Mouse (Mus musculus): ENCODE measurements around the gene Lyrm9.

Lyrm9 gene

GRCm38 (mm10) chr11:78815986-78816792, 10.2 kb upstream of the Lyrm9 start:
- DNase-seq (ENCODE audit: low spot score): no peak

- no peak for DNase-seq (ENCODE audit: low spot score)
These were observed 8.9 kb upstream of the Lyrm9 start for GRCm38 (mm10) chr11:78817311-78818022.

- DNase-seq (ENCODE audit: low spot score): no peak
These were observed 5.9 kb upstream of the Lyrm9 start for GRCm38 (mm10) chr11:78820337-78821000.

DNA sequence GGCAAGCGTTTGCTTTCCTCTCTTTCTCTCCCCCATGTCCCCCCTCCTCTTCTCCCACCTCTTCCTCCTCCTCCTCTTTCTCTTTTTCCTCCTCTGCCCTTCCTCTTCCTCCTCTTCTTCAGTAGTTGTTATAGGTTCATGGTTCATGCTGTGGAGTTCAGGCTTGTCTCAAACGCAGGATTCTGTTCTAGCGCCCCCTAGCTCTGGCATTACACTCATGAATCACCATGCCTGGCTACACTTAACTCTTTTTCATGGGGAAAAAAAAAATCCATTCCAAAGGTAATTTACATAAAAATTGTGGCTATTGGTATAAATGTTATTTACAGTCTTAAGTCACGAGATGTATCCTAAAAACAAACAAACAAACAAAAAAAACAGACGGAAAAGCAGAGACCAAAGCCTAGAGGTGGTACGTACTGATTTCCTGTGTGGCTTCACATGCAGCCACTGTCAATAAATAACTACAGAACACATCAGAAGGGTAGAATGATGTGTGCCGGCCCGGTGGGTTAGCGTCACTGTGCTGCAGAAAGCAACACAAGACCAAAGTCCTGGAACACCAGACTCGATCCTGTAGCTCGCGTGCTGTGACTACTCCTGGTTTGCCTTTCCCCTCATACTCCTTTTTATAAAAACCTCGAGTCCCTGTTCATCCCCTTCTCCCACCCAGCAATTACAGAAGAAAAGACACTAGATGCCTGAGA, 3.4 kb upstream of the Lyrm9 start:
- DNase-seq (ENCODE audit: low spot score): peak; percentile 50

- DNase-seq (ENCODE audit: low spot score): no peak
These were observed 1.2 kb downstream of the Lyrm9 start for GRCm38 (mm10) chr11:78827546-78827945.

DNA sequence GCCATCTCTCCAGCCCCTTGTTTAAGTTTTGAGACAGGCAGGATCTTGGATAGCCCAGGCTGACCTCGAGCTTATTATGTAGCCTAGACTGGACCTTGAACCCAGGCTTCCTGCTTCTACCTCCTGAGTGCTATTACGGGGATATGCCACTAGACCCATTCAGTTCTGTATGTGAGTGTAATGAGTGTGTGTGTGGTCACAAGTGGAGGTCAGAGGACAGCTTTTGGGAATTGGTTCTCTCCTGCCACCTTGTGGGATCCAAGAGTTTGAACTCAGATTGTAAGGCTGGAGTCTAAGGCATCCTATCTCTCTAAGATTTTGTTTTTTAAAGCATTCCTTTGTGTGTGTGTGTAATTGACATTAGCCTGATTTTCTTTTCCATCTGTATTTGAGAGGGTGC, 2.0 kb downstream of the Lyrm9 start:
- DNase-seq (ENCODE audit: low spot score): no peak

DNA sequence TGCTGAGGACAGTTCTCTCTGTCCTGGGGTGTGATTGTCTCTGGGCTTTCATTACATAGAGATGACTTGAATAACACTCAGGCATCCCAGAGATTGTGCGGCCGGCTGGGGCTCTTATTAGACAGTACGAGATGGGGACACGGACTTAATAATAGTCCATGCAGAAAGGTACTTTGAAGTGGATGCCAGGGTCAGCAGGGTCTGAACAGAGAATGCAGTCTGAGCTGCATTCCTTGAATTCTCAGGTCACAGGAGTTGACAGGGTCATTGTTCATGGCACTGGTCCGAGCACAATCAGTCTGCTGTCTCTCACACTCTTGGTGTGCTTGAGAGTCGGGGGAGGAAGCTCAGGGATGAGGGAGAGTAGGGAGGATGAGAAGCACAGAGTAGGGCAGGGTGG, 3.0 kb downstream of the Lyrm9 start:
- no peak for DNase-seq (ENCODE audit: low spot score)

- peak; percentile 44 for DNase-seq (ENCODE audit: low spot score)
These were observed 3.8 kb downstream of the Lyrm9 start for GRCm38 (mm10) chr11:78830180-78830579.

GRCm38 (mm10) chr11:78831716-78832115, 5.3 kb downstream of the Lyrm9 start:
- DNase-seq (ENCODE audit: low spot score): no peak

GRCm38 (mm10) chr11:78832117-78832726, 5.8 kb downstream of the Lyrm9 start:
- no peak for DNase-seq (ENCODE audit: low spot score)

DNA sequence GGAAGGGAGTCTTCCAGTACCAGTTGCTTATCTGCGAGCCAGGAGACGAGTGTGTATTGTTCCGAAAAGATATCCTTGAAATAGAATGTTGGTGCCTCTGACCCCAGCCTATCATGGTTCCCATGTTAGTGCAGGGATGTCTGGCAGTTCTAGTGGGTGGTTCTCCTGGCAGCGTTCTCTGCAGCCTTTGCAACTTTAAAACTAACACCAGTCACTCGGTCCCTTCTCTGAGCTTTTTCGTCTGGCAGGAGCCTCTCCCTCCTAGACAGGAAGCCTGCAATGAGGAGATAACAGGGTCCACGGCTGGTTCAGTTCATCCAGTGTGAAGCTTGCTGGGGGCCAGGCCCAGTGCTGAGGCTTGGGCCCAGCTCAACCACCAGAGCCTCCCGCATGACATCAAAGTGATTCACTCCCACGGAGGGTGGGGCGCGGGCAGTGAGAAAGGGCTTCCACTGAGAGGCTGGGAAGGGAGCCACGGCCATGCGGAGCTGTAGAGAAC, 6.5 kb downstream of the Lyrm9 start:
- no peak for DNase-seq (ENCODE audit: low spot score)

DNA sequence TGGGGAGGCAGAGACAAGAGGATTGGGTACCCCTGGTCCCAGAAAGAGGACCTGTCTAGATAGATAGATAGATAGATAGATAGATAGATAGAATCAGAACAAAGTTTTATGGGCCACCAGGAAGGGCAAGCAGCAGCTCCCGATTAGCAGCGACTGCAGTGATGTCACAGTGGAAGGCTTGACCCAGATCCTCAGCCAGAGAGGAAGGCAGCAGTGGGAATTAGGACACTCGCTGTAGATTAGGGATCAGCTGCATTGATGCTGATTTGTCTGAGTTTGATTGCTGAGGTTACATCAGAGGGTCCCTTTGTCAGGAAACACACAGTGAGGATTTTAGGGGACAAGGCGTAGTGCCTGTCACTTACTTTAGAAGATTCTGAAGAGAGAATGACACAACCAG, 10.1 kb downstream of the Lyrm9 start:
- DNase-seq (ENCODE audit: low spot score): no peak

- DNase-seq (ENCODE audit: low spot score): peak; percentile 68
These were observed 11.6 kb downstream of the Lyrm9 start for GRCm38 (mm10) chr11:78837989-78838388.

DNA sequence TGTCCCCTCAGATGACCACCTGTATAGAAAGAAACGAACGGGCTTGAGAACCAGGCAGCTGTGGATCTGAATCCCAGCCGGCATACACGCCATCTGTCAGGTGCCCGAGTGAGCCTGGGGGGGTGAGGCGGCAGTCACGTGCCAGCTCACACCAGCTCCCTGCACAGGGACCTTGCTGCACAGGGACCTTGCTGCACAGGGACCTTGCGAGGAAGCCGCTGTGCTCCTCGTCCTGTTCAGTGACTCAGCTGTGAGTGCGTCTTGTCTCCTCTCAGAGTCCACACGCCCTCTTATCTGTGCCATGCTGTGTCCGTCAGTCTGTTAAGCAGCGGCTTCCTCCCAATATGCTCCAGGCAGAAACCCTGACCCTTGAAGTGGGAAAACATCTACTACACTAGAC, 13.1 kb downstream of the Lyrm9 start:
- DNase-seq (ENCODE audit: low spot score): no peak

- no peak for DNase-seq (ENCODE audit: low spot score)
These were observed 13.8 kb downstream of the Lyrm9 start for GRCm38 (mm10) chr11:78840141-78840540.

DNA sequence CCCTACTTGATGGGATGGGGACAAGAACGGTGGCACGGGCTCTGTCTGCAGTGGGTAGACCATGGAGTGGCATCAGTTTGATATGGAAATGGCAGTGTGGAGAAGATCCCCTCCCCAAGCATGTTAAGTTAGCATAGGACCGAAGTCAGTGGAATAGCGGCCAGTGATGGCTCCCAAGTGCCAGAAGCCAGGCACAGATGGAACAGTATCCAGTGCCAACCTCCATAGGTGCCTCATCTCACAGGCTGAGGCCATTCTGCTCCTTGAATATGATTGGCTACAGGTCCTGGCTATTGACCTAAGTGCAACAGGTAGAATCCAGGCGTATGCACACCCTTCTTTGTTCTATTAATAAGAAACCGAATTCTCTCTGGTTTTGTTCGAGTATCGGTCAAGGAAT, 15.6 kb downstream of the Lyrm9 start:
- DNase-seq (ENCODE audit: low spot score): no peak

DNA sequence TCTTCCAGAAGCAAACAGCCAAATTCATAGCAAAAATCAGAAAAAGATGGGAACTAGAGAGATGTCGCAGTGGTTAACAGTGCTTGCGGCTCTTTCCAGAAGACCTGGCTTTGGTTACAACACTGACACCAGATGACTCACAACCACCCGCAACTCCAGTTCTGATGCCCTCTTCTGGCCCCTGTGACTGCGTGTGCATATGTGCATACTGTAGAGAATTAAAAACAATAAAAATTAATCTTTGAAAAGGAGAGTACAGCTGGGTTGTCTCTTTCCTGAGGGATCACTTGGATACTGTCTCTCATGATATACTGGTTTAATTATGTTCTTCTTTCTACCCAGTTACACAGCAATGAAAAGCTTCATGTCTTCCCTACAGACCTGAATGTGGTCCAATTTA, 20.2 kb downstream of the Lyrm9 start:
- no peak for DNase-seq (ENCODE audit: low spot score)

DNA sequence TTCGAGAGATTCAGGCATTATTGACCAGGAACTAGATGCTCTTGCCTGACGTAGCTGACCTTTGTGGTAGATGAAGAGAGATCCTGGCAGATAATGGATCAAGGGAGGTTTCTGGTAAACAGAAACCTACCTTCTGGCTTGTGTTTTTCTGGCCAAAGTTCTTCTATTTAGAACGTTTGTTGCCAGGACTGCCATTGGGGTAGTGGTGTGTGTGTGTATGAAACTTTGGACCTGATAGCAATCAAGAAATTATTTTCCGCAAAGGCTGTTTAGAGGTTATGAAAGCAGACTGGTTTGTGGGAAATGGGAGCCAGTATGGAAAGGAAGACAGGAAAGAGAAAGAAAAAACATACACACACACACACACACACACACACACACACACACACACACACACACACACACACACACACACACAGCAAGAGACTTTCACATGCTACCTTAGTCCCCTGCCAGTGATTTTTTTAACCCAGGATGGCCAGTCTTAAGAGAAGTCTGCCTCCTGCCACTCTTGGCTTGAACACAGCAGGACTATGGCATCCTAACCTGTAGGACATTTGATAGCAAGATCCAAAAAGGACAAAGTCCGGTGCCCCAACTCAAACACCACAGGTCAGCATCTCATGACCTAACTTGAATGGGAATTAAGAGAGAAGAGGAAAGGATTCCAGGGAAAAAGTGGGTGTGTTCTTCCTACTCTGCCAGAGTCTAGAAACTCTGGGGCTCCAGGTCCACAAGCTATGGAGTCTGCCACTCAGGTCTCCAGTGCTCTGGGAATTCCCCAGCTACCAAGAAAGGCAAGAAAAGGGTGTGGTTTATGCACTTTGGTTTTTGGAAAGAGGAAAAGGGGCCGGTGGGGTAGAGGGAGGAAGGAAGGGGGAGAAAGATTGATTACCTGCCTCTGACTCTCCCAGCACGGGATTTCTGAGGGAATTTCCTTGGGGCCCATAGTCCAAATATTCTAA, 21.8 kb downstream of the Lyrm9 start:
- DNase-seq (ENCODE audit: low spot score): no peak

DNA sequence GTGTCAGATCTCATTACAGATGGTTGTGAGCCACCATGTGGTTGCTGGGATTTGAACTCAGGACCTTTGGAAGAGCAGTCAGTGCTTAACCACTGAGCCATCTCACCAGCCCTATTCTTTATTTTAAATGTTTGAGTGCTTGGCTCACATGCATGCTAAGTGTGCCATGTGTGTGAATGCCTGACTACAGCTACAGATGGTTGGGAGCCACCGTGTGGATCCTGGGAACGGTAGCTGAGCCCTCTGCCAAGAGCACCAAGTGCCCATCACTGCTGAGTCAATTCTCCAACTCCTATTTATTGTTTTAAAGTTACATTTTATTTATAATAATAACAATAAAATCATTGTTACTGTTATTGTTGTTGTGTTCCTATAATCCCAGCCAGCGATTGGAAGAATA, 23.5 kb downstream of the Lyrm9 start:
- DNase-seq (ENCODE audit: low spot score): no peak

DNA sequence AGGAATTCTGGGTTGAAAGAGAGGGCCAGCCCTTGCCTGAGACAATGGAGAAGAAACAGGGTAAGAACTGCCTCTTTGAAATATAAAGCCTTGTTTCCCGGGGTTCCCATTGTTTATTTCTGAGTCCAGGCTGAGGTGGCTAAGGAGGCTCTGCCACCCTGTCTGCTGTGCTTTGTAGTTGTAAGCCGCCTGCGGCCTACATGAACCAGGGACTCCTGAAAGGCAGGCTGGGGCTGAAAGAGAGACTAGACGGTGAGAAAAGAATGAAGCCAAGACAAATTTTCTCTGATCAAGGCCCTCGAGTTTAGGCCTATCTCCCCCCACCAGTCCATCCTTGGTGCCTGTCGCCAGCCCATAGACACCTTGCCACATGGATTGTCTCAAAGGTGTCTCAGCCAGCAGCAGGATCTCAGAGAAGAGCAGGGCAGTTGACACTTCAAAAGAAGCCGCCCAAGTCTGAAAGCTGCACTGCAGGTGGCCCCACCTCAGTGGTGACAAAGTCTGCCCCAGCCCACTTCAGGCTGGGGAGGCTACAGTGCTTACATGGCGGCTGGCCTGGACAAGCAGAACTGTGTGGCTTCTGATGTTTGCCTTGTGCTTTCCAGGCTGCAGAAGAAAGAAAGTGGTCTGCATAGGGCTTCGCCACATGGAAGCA, 25.0 kb downstream of the Lyrm9 start:
- no peak for DNase-seq (ENCODE audit: low spot score)

All from T-cell, adult 2 months (primary cell).